Mouse (Mus musculus) small intestine, adult 2 months (tissue): ENCODE data around the gene Nucb1. TPM values are rescaled to one million over a fixed set of nuclear protein-coding genes. Genes with fewer than 3 reads are reported as not detected.
A peak's percentile ranks its signal among the peaks of the same experiment; 100 is the strongest.
"Not testable (repeated sequence)": the region's sequence is repeated elsewhere in the genome, so short reads cannot be mapped to it uniquely, and the experiment has no call there.

ENCODE experiments used
- H3K27ac ChIP-seq: fragments of 200-500 bp; 2 replicates; pipeline ENCODE4 v1.5.1; 2012; ENCODE audit warnings: low read depth, low read length, control low read depth, inconsistent platforms; ENCODE audit not compliant: insufficient read depth
- H3K27me3 ChIP-seq: fragments of 200-500 bp; 2 replicates; pipeline ENCODE4 v1.6.1; 2012; ENCODE audit warnings: mild to moderate bottlenecking, moderate library complexity, low read length, inconsistent platforms; ENCODE audit not compliant: control insufficient read depth, insufficient read depth
- H3K36me3 ChIP-seq: fragments of 200-500 bp; 2 replicates; pipeline ENCODE4 v1.6.1; 2012; ENCODE audit warnings: mild to moderate bottlenecking, low read length, control low read depth, inconsistent platforms; ENCODE audit not compliant: control insufficient read depth, insufficient read depth
- H3K4me1 ChIP-seq: fragments of 200-500 bp; 2 replicates; pipeline ENCODE4 v1.6.1; 2012; ENCODE audit warnings: low read length, inconsistent platforms, mixed read lengths; ENCODE audit not compliant: control insufficient read depth, insufficient read depth, insufficient read length
- H3K4me3 ChIP-seq: fragments of 200-500 bp; 2 replicates; pipeline ENCODE4 v1.5.1; 2012; ENCODE audit warnings: low read depth, mild to moderate bottlenecking, control low read depth, inconsistent platforms, low read length, moderate library complexity
- CTCF ChIP-seq: fragments of 200-500 bp; IDR thresholded peaks from 2 replicates; pipeline ENCODE4 v1.5.1; 2012; ENCODE audit warnings: low read depth, mild to moderate bottlenecking, control low read depth, inconsistent platforms, low read length, moderate library complexity, mixed read lengths; ENCODE audit not compliant: insufficient replicate concordance, insufficient read length; ENCODE audit errors: extremely low read depth
- POLR2A ChIP-seq: fragments of 200-500 bp; IDR thresholded peaks from 2 replicates; pipeline ENCODE4 v1.6.1; 2012; ENCODE audit warnings: low read depth, mild to moderate bottlenecking, control low read depth, inconsistent platforms, low read length, moderate library complexity
- WGBS: fragments of 180-500 bp; shearing (Covaris S2); methylation state at CpG from one replicate; pipeline ENCODE4 v1.1.7; 2018; 5-methylcytosine and 5-hydroxymethylcytosine counted together
- polyA plus RNA-seq: library from polyadenylated mRNA; depleted of rRNA; stranded (reverse); fragments of >200 nt; gene quantifications from 2 replicates; pipeline ENCODE4 v1.2.3, GENCODE M21; 2012

Nucb1 gene
- polyA plus RNA-seq, 1 experiment: 456 TPM

GRCm38 (mm10) chr7:45460860-45461314 is 49.3 kb downstream of the Nucb1 start:
- H3K36me3 ChIP-seq: peaks cover 33% of the 10 kb centered on the region
- H3K4me3 ChIP-seq: peak overlapping the region; percentile 42
- H3K27ac ChIP-seq: peak overlapping the region; percentile 98
- H3K27me3 ChIP-seq: no peaks in the 10 kb centered on the region
- peaks cover 22% of the 10 kb centered on the region for H3K4me1 ChIP-seq
- no peak for TF ChIP-seq POLR2A
- no peak for TF ChIP-seq CTCF
- WGBS: 5% methylated on average over 13 of the region's 13 CpGs

GRCm38 (mm10) chr7:45460377-45460776 is 49.8 kb downstream of the Nucb1 start:
- H3K27me3 ChIP-seq: no peaks in the 10 kb centered on the region
- H3K27ac ChIP-seq: peak overlapping the region; percentile 98
- peaks cover 22% of the 10 kb centered on the region for H3K4me1 ChIP-seq
- TF ChIP-seq CTCF: no peak
- TF ChIP-seq POLR2A: no peak
- H3K36me3 ChIP-seq: peaks cover 33% of the 10 kb centered on the region
- 32% methylated on average over 7 of the region's 7 CpGs for WGBS
- peak overlapping the region; percentile 42 for H3K4me3 ChIP-seq

- WGBS: under 1% methylated on average over 31 of the region's 37 CpGs
Measured at GRCm38 (mm10) chr7:45459564-45460140, 50.6 kb downstream of the Nucb1 start, which contains the start of gene Ftl1. Ftl1 (minus strand) TSS chr7:45459884.

GRCm38 (mm10) chr7:45458748-45459563 is 51.2 kb downstream of the Nucb1 start:
- no peak for TF ChIP-seq CTCF
- no peak for TF ChIP-seq POLR2A
- WGBS: 1% methylated on average over 43 of the region's 43 CpGs

More at GRCm38 (mm10) chr7:45459564-45460140, 50.6 kb downstream of the Nucb1 start, which contains the start of gene Ftl1:
- Histone ChIP-seq H3K27ac (peak within 1 kb of the TSS; percentile 98), H3K4me3 (peak within 1 kb of the TSS; percentile 75), H3K4me1 (peaks cover 22% of the 10 kb centered on the region), H3K36me3 (peaks cover 27% of the 10 kb centered on the region)
- not testable (repeated sequence) for H3K27me3 ChIP-seq
- peak; percentile 93 for TF ChIP-seq POLR2A

GRCm38 (mm10) chr7:45457204-45458060 is 52.8 kb downstream of the Nucb1 start:
- Histone ChIP-seq H3K4me1 (peaks cover 22% of the 10 kb centered on the region), H3K36me3 (peaks cover 21% of the 10 kb centered on the region), H3K27ac (0 out of 2 replicates have a peak overlapping the region, but pooled peaks have one; percentile 14), H3K27me3 (no peaks in the 10 kb centered on the region), H3K4me3 (peak overlapping the region; percentile 75)
- TF ChIP-seq POLR2A: no peak
- no peak for TF ChIP-seq CTCF
- 46% methylated on average over 10 of the region's 10 CpGs for WGBS

More at GRCm38 (mm10) chr7:45458748-45459563, 51.2 kb downstream of the Nucb1 start:
- peak overlapping the region; percentile 75 for H3K4me3 ChIP-seq
- peak overlapping the region; percentile 57 for H3K27ac ChIP-seq
- H3K36me3 ChIP-seq: peaks cover 25% of the 10 kb centered on the region
- H3K27me3 ChIP-seq: no peaks in the 10 kb centered on the region
- peaks cover 22% of the 10 kb centered on the region for H3K4me1 ChIP-seq

GRCm38 (mm10) chr7:45456721-45457203 is 53.4 kb downstream of the Nucb1 start:
- Histone ChIP-seq H3K4me3 (no peak overlapping the region), H3K27me3 (no peaks in the 10 kb centered on the region), H3K36me3 (peaks cover 21% of the 10 kb centered on the region), H3K27ac (0 out of 2 replicates have a peak overlapping the region, but pooled peaks have one; percentile 3), H3K4me1 (peaks cover 20% of the 10 kb centered on the region)
- TF ChIP-seq POLR2A: no peak
- no peak for TF ChIP-seq CTCF
- 43% methylated on average over 9 of the region's 9 CpGs for WGBS
